Mouse (Mus musculus) layer of hippocampus, postnatal 25 days (tissue): ENCODE data around the gene Gm20489. TPM values are rescaled to one million over a fixed set of nuclear protein-coding genes. Genes with fewer than 3 reads are reported as not detected.
A peak's percentile ranks its signal among the peaks of the same experiment; 100 is the strongest.

Source experiments
- DNase-seq, 2 experiments: peaks; one replicate each; pipeline ENCODE4 v3.0.0; 2022; ENCODE audit warnings: mixed read lengths in 2 of 2, low spot score in 1 of 2; ENCODE audit errors: extremely low spot score in 1 of 2
- total RNA-seq, 2 experiments: library from RNA; stranded (reverse); gene quantifications; 2 replicates each; pipeline ENCODE4 v1.2.3; 2021

Gm20489 gene
- total RNA-seq, 2 experiments from 2014 or later = not detected

DNA sequence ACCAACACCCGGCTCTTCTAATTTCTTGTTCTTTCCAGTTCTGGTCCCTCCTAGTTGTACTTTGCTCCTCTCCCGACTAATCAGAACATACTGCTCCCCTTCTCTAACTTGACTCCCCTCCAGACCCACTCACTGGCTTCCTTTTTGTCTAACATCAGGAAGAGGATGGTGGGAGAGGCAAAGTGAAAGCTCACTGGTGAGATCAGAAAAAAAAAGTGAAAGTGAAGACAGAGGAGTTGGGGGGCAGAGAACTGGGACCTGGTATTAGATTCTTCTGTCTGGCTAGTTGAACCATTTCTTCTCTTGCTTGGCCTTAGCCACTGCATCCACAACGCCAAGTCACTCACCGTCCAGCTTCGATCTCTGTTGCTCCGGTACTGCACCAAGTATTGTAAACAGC lies 2.2 kb downstream of the Gm20489 start:
- no peak for DNase-seq

DNA sequence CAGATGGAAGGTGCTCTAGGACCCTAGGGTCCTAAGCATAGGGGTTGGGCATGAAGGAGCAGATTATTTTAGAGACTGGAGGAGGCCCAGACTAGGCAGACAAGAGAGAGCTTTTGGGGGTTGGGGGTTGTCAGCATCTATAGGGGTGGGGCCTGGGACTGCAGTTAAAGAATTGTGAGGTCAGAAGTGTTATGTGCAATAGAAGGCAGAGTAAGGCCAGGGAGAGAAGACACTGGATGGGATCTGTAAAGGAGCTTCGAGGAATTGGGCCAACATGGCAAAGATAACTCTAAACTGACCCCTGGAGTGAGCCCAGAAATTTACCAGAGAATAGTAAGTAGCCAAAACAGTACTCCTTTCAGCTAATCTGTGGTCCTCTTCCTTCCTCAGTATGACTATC lies 4.9 kb downstream of the Gm20489 start, which contains the start of gene Gm614:
Gene Gm614 (minus strand): TSS at position 101 of the 400 bp plus-strand sequence.
- DNase-seq = no peak

DNA sequence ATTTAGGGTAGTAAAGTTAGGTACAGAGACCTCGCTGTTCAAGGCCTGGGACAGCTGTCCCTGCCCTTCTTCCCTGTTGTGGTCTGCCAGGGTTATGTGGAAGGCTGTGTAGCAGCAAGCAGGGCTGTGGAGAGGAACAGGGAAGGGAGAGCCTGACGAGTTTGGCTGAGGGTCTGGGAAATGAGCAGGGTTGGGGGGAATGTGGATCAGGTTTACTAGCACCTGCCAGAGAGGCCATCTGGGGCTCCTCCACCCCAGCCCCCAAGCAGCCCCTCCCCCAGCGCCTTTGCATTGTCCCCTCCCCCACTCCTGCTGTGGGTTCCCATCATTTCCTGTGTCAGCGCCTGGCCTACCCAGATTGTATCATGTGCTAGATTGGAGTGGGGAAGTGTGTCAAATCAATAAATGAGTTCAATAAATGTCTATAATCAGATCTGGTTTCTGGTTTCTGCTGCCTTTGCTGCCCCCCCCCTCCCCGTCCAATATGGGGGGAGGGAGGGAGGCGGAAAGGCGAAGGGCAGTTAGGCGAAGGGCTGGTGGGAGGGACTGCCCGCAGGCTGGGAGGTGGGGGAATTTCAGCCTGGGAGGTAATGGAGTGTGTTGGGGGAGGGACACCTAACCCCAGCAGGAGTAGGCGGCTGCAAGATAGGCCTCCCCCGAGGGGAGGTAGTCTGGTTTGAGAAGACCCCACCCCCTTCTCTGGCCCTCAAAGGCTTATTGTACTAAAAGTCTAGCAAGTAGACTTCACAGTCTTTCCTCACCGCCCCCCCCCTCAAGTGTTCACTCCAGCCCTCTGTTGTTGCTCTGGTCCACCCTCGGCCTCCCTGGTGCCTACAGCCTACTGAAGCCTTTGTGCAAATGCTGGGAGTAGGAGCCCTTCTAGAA lies 8.1 kb downstream of the Gm20489 start:
- DNase-seq = no peak

DNA sequence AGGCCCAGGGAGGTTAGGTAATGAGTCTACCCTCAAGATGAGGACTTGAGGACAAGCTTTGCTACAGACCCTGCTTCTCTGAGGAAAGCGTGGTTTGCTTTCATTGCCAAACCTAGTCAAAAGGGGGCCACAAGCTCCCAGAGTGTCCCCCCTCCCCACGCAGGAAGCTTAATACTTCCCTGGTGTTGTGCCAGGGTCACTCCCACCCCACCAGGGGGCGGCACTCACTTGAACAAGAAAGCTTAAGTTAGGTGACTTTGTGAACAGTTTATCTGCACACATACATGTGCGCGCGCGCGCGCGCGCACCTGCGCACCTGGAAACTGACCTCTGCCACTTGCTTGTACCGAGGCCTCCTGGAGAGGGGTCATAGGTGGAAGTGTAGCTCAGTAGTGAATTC lies 12.2 kb downstream of the Gm20489 start:
- DNase-seq = no peak

DNA sequence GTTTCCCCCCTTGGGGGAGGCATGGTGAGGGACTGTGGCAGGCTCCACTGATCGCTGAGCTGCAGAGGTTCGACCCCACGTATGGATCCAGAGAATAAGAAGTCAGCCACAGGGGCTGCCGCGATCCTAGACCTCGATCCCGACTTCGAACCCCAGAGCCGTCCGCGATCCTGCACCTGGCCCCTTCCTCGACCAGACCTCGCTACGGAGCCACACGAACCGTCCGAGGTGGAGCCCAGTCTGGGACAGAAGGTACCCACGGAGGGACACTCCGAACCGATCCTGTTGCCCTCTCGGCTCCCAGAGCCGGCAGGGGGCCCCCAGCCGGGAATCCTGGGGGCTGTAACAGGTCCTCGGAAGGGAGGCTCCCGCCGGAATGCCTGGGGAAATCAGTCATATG lies 14.1 kb downstream of the Gm20489 start:
- no peak for DNase-seq

DNA sequence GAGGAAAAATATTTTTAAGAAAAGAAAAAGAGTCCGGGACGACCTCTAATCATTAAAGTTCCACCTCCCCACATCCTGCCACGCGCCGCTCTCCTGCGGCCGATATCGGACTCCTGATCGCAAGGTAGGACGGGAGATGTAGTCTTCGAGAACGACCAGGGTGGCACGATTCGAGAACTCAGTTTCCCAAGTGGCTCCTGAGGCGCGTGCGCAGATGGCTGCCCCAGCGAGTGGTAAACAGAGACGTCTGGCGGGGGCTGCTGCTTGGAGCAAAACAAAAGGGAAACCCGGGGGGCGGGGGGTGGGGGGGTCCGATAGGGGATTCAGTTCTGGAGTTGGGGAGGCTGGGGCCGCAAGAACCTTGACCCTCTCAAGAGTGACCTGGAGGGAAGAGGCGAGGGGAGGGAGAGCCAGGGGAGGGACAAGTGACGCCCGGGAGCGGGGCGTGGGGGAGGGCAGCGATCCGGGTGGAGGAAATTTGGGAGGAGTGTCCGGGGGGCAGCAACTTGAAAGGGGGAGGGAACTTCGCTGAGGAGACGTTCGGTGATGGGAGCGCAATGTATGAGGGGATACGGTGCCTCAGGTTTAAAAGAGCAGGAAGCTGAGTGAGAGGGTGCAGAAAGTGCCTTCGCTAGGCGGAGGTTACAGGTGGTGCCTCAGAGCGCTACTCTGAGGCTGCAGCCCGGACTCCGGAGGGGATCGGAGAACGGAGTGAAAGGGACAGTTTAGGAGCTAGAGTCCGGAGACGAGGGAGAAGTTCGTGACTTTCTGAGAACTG lies 14.7 kb downstream of the Gm20489 start, which contains the start of gene Foxo4:
Gene Foxo4 (plus strand): TSS at position 577 of the 778 bp plus-strand sequence.
- peak; percentile 49 to 69 for DNase-seq

DNA sequence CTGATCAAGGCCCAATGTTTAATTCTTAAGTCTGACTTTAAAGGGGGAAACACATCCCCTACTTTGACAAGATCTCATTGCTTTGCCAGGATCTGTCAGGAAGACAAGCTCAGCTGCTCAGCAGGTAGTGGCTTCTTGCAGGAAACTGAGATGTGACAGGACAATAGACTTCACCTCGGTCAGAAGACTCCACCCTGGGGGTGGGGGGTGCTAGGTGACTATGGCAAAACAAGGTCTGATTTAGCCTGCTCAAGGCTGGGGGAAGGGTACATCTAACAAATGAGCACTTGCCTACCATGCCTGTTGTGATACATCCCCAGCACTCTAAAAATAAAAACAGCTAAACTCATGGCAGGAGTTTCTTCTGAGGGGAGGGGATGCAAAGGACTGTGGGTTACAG lies 23.8 kb downstream of the Gm20489 start:
- DNase-seq = no peak

DNA sequence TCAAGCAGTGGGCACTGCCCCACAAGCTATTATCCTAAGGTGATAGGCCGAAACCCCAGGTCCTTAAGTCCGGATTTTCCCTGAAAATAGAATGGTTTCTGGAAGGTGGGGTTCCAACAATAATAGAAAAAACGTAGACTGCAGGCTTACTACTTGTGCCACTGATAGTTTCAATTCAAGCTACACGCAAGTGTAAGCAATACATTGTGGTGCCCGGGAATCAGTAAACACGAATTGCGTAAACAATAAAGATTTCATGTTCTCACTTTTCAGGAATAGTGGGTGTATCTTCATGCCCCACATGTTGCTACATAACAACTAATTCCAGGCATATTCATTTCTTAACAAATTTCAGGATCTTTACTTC lies 46.0 kb downstream of the Gm20489 start:
- no peak for DNase-seq

DNA sequence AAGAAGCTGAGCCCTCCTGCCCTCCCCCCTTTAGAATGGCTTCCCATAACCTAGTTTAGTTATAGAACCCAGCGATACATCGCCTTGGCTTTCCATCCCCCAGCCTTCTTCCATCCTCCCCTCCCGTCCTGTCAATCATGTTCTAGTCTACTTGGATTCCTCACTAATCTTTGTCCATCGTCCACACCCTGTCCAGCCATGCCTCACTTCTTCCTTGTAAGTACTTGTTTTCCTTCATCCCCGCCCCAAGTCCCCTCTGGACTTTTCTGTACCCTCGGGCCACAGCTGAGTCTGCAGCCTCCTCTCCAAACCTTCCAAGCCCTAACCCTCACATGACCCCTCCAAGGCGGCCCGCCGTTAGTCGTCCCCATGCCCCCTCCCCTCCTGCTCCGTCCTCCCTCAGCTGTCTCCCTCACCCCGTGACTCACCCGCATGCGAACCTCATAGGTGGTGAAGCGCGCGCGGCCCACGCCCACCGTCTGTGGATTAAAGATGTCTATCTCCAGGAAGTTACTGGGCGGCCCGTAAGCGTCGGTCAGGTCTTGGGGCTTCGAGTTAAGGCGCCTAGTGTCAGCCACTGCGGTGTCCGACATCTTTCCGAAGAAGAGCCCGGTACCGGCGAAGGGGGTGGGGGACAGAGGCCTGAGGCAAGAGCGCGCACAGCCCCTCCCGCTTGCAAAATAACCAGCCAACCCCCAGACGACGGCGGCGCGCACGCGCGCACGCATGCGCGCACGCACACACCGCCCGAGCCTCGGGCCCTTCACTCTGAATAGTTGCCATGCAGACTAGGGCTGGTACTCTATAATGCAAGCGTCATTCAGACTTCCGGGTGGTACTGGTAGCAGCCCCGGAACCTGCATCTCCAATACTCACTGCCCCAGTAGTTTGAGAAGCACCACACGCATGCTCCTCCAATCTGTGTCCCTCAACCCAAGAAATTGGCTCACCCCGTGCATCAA lies 46.7 kb downstream of the Gm20489 start, which contains the start of gene Snx12:
Gene Snx12 (minus strand): TSS at position 730 of the 962 bp plus-strand sequence.
- DNase-seq = peak; percentile 66 to 72

Other genes starting within 250 kb of the Gm20489 start
- under 1 TPM in 1 of 2 experiments, not detected in 1; 0.10 TPM for gene Tex11, start 209.4 kb downstream of the Gm20489 start, total RNA-seq
- gene Slc7a3, start 183.0 kb downstream of the Gm20489 start, total RNA-seq = 1 to 10 TPM; 5.0 to 5.4 TPM
- 10 to 100 TPM; 72.9 to 83.2 TPM for gene Snx12, start 46.5 kb downstream of the Gm20489 start, total RNA-seq
- gene Foxo4, start 14.5 kb downstream of the Gm20489 start, total RNA-seq = 10 to 100 TPM; 18.4 to 22.8 TPM
- gene Gm614, start 5.0 kb downstream of the Gm20489 start, total RNA-seq = not detected
- gene Il2rg, start 768 bp downstream of the Gm20489 start, total RNA-seq = 1 to 10 TPM; 1.3 to 1.4 TPM
- gene Med12, start 5.0 kb upstream of the Gm20489 start, total RNA-seq = 10 to 100 TPM; 21.2 to 39.4 TPM
- 100 to 1,000 TPM; 194 to 212 TPM for gene Nlgn3, start 30.1 kb upstream of the Gm20489 start, total RNA-seq
- gene Gjb1, start 107.4 kb upstream of the Gm20489 start, total RNA-seq = 10 to 100 TPM; 13.2 TPM
- 100 to 1,000 TPM; 134 to 167 TPM for gene Zmym3, start 151.8 kb upstream of the Gm20489 start, total RNA-seq
- 100 to 1,000 TPM; 131 to 158 TPM for gene Nono, start 160.3 kb upstream of the Gm20489 start, total RNA-seq
- 1 to 10 TPM in 1 of 2 experiments, under 1 TPM in 1; 0.42 to 1.8 TPM for gene Itgb1bp2, start 180.1 kb upstream of the Gm20489 start, total RNA-seq